Mouse (Mus musculus) liver, embryonic 14.5 days (tissue): ENCODE results near the gene Pramel7.

Source experiments
- CTCF ChIP-seq: IDR thresholded peaks from 2 replicates; pipeline ENCODE4 v1.5.1; 2016; ENCODE audit warnings: antibody characterized with exemption, low read depth, control low read depth
- EP300 ChIP-seq: IDR thresholded peaks from 2 replicates; pipeline ENCODE4 v1.6.1; 2016; ENCODE audit warnings: antibody characterized with exemption, low read depth

DNA sequence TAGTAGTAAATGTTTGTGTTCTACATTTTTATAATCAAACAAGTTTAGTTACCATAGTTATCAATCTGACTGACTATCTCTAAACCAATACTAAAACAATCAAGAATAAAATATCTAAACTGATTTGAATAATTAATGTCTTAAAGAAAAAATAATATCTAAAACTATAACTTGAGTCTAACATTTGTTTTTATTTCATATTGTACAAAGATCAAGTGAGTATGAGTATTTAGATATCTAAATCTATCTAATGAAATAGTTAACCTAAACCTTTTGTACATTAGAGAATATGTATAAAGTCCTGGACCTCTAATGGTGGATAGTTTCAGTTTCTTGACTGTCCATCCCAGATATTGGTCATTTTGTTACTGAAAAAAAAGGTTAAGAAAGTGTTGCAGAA, 34.6 kb upstream of the Pramel7 start, which contains the start of gene Olfr153:
- TF ChIP-seq EP300 (no peak), CTCF (no peak)
